Mouse (Mus musculus): ENCODE results near the gene Cdc42ep4.

The Cdc42ep4 gene

GRCm38 (mm10) chr11:113751484-113752084 lies at the start of gene Cdc42ep4:
Gene Cdc42ep4 (minus strand): TSS chr11:113751881.
- peak; percentile 97 for DNase-seq (ENCODE audit: low read depth, low spot score)

- no peak for DNase-seq (ENCODE audit: low read depth, low spot score)
Measured at GRCm38 (mm10) chr11:113800026-113800425, 48.3 kb upstream of the Cdc42ep4 start.

GRCm38 (mm10) chr11:113799041-113799447 lies 47.4 kb upstream of the Cdc42ep4 start:
- DNase-seq (ENCODE audit: low read depth, low spot score), result no peak

- no peak for DNase-seq (ENCODE audit: low read depth, low spot score)
Measured at GRCm38 (mm10) chr11:113798011-113798410, 46.3 kb upstream of the Cdc42ep4 start.

- DNase-seq (ENCODE audit: low read depth, low spot score), result no peak
Measured at GRCm38 (mm10) chr11:113797014-113797983, 45.6 kb upstream of the Cdc42ep4 start.

- no peak for DNase-seq (ENCODE audit: low read depth, low spot score)
Measured at GRCm38 (mm10) chr11:113795846-113796245, 44.2 kb upstream of the Cdc42ep4 start.

GRCm38 (mm10) chr11:113791357-113792215 lies 39.9 kb upstream of the Cdc42ep4 start:
- DNase-seq (ENCODE audit: low read depth, low spot score), result no peak

GRCm38 (mm10) chr11:113789101-113789500 lies 37.4 kb upstream of the Cdc42ep4 start:
- no peak for DNase-seq (ENCODE audit: low read depth, low spot score)

- DNase-seq (ENCODE audit: low read depth, low spot score), result no peak
Measured at GRCm38 (mm10) chr11:113788183-113788789, 36.6 kb upstream of the Cdc42ep4 start.

GRCm38 (mm10) chr11:113787432-113788182 lies 35.9 kb upstream of the Cdc42ep4 start:
- DNase-seq (ENCODE audit: low read depth, low spot score), result no peak

GRCm38 (mm10) chr11:113787009-113787408 lies 35.3 kb upstream of the Cdc42ep4 start:
- no peak for DNase-seq (ENCODE audit: low read depth, low spot score)

- DNase-seq (ENCODE audit: low read depth, low spot score), result no peak
Measured at GRCm38 (mm10) chr11:113786395-113786794, 34.7 kb upstream of the Cdc42ep4 start.

- peak; percentile 96 for DNase-seq (ENCODE audit: low read depth, low spot score)
Measured at GRCm38 (mm10) chr11:113785406-113786171, 33.9 kb upstream of the Cdc42ep4 start.

- DNase-seq (ENCODE audit: low read depth, low spot score), result no peak
Measured at GRCm38 (mm10) chr11:113784656-113785396, 33.1 kb upstream of the Cdc42ep4 start.

GRCm38 (mm10) chr11:113782496-113782895 lies 30.8 kb upstream of the Cdc42ep4 start:
- no peak for DNase-seq (ENCODE audit: low read depth, low spot score)

- DNase-seq (ENCODE audit: low read depth, low spot score), result no peak
Measured at GRCm38 (mm10) chr11:113782006-113782405, 30.3 kb upstream of the Cdc42ep4 start.

GRCm38 (mm10) chr11:113779680-113780041 lies 28.0 kb upstream of the Cdc42ep4 start:
- no peak for DNase-seq (ENCODE audit: low read depth, low spot score)

- DNase-seq (ENCODE audit: low read depth, low spot score), result no peak
Measured at GRCm38 (mm10) chr11:113778733-113779679, 27.3 kb upstream of the Cdc42ep4 start.

Data from forelimb bud, embryonic 11.5 days (tissue).